Mouse (Mus musculus): ENCODE results near the gene Cdyl2. TPM values are rescaled to one million over a fixed set of nuclear protein-coding genes. Genes with fewer than 3 reads are reported as not detected.

Gene Cdyl2
- polyA plus RNA-seq, 1 experiment: 18.7 TPM

- Histone ChIP-seq H3K9me3 (replicated peaks; ENCODE audit: control insufficient read depth, insufficient read depth, low read length, poor library complexity, severe bottlenecking) (no peaks in the 10 kb centered on the region), H3K9ac (ENCODE audit: low read depth, poor library complexity, severe bottlenecking) (no peak overlapping the region)
Observed at GRCm38 (mm10) chr8:116524915-116525314, 207.9 kb downstream of the Cdyl2 start.

More at GRCm38 (mm10) chr8:116524915-116525314, 207.9 kb downstream of the Cdyl2 start:
- TF ChIP-seq CTCF (IDR thresholded peaks at IDR 0.05; ENCODE audit: low read depth, low read length) (no peak), POLR2A (IDR thresholded peaks at IDR 0.05; ENCODE audit: insufficient read depth, low read length) (no peak), EP300 (IDR thresholded peaks at IDR 0.05; ENCODE audit: insufficient read depth, low read depth, low read length) (no peak)
- H3K4me1 ChIP-seq (ENCODE audit: control insufficient read depth, insufficient read depth, low read length): no peaks in the 10 kb centered on the region
- H3K27ac ChIP-seq (ENCODE audit: insufficient read depth, low read length): no peak overlapping the region
- no peaks in the 10 kb centered on the region for H3K36me3 ChIP-seq (ENCODE audit: control insufficient read depth, insufficient read depth, low read length, poor library complexity, severe bottlenecking)
- H3K27me3 ChIP-seq (ENCODE audit: control insufficient read depth, insufficient read depth, low read length, poor library complexity, severe bottlenecking): no peaks in the 10 kb centered on the region
- H3K4me3 ChIP-seq (ENCODE audit: low read depth, low read length): no peak overlapping the region

Other genes with a start within 250 kb of the Cdyl2 start
- gene Dynlrb2, start 228.0 kb downstream of the Cdyl2 start, polyA plus RNA-seq (2011; ENCODE audit: insufficient read depth, insufficient read length, low read depth, missing spikeins): not detected in 2 replicates
- 23.0 and 23.3 TPM in 2 replicates for gene Cmc2, start 188.5 kb upstream of the Cdyl2 start, polyA plus RNA-seq (2011; ENCODE audit: insufficient read depth, insufficient read length, low read depth, missing spikeins)
- gene Cenpn, start 188.7 kb upstream of the Cdyl2 start, polyA plus RNA-seq (2011; ENCODE audit: insufficient read depth, insufficient read length, low read depth, missing spikeins): 48.0 and 49.1 TPM in 2 replicates
- 39.6 and 42.1 TPM in 2 replicates for gene Atmin, start 210.4 kb upstream of the Cdyl2 start, polyA plus RNA-seq (2011; ENCODE audit: insufficient read depth, insufficient read length, low read depth, missing spikeins)
- 2.6 and 4.8 TPM in 2 replicates for gene 1700030J22Rik, start 246.0 kb upstream of the Cdyl2 start, polyA plus RNA-seq (2011; ENCODE audit: insufficient read depth, insufficient read length, low read depth, missing spikeins)